12 mouse cellular contexts compared by ENCODE assay signal in genomic region chr3:62464276-62464675, GRCm38 (mm10).
"Had no signal": no experiment of that assay in that cellular context is flagged by ENCODE, and none has a peak within 500 bp of the region (broad histone marks: within the 10 kb centered on the region; RNA-seq: fewer than 3 reads in every experiment).

No protein-coding gene starts in this region.

- H3K4me2 ChIP-seq: lung, embryonic 15.5 days; midbrain, embryonic 13.5 days had no signal

- H3K27ac ChIP-seq: kidney, postnatal 0 days; limb, embryonic 10.5 days; lung, embryonic 15.5 days; macrophage; midbrain, embryonic 13.5 days had no signal

- ATAC-seq: midbrain, embryonic 13.5 days had no signal

- H3K9me3 ChIP-seq: limb, embryonic 10.5 days; lung, embryonic 15.5 days; midbrain, embryonic 13.5 days had no signal

- H3K4me1 ChIP-seq: lung, embryonic 15.5 days; midbrain, embryonic 13.5 days had no signal

- DNase-seq: kidney, adult 11 months; kidney, adult 9 months; kidney, postnatal 36 days; layer of hippocampus, adult 9-11 months; lung, postnatal 14 days; right cerebral cortex, postnatal 14 days; thymus, postnatal 4 days had no signal

- H3K9ac ChIP-seq: lung, embryonic 15.5 days; midbrain, embryonic 13.5 days had no signal

- H3K4me3 ChIP-seq: limb, embryonic 10.5 days; lung, embryonic 15.5 days; midbrain, embryonic 13.5 days had no signal

- H3K27me3 ChIP-seq: lung, embryonic 15.5 days; midbrain, embryonic 13.5 days had no signal
